Mouse (Mus musculus) lung, postnatal 0 days (tissue): ENCODE data around the gene D5Ertd579e. TPM values are rescaled to one million over a fixed set of nuclear protein-coding genes. Genes with fewer than 3 reads are reported as not detected.

Experiments used
- ATAC-seq: fragments of 200-750 bp; cut with Nextera tagmentation; 2 replicates; pipeline ENCODE4 v1.8.0; 2017; ENCODE audit warnings: moderate library complexity
- DNase-seq: peaks from one replicate; pipeline ENCODE4 v3.0.0-alpha.2; 2016; ENCODE audit warnings: low spot score
- H3K27ac ChIP-seq: fragments of 300-500 bp; sonication (generic); 2 replicates; pipeline ENCODE4 v1.5.1; 2014; ENCODE audit warnings: antibody characterized with exemption, mild to moderate bottlenecking, low read length, mixed read lengths
- H3K27me3 ChIP-seq: fragments of 300-500 bp; sonication (generic); replicated peaks from 2 replicates; pipeline ENCODE4 v1.6.1; 2014; ENCODE audit warnings: low read length, mixed read lengths; ENCODE audit not compliant: insufficient read depth
- H3K36me3 ChIP-seq: fragments of 300-500 bp; sonication (generic); 2 replicates; pipeline ENCODE4 v1.6.1; 2014; ENCODE audit warnings: low read length, mixed read lengths; ENCODE audit not compliant: insufficient read depth
- H3K4me1 ChIP-seq: fragments of 300-500 bp; sonication (generic); 2 replicates; pipeline ENCODE4 v1.6.1; 2014; ENCODE audit warnings: antibody characterized with exemption, low read depth, low read length, mixed read lengths; ENCODE audit not compliant: insufficient read depth
- H3K4me2 ChIP-seq: fragments of 300-500 bp; sonication (generic); replicated peaks from 2 replicates; pipeline ENCODE4 v1.6.1; 2014; ENCODE audit warnings: low read depth, mild to moderate bottlenecking, low read length, moderate library complexity, mixed read lengths
- H3K4me3 ChIP-seq: fragments of 300-500 bp; sonication (generic); 2 replicates; pipeline ENCODE4 v1.5.1; 2014; ENCODE audit warnings: low read depth, low read length
- H3K9ac ChIP-seq: fragments of 300-500 bp; sonication (generic); replicated peaks from 2 replicates; pipeline ENCODE4 v1.6.1; 2014; ENCODE audit warnings: low read depth, mild to moderate bottlenecking
- H3K9me3 ChIP-seq: fragments of 300-500 bp; sonication (generic); 2 replicates; pipeline ENCODE4 v1.6.1; 2016; ENCODE audit warnings: low read length, mixed read lengths
- CTCF ChIP-seq: IDR thresholded peaks from 2 replicates; pipeline ENCODE4 v1.5.1; 2016; ENCODE audit warnings: antibody characterized with exemption, mild to moderate bottlenecking
- EP300 ChIP-seq: IDR thresholded peaks from 2 replicates; pipeline ENCODE4 v1.6.1; 2016; ENCODE audit warnings: antibody characterized with exemption, mild to moderate bottlenecking, control low read depth
- WGBS: fragments of 180-500 bp; shearing (Covaris S2); extraction: QIAGEN DNeasy Blood & Tissue Kit; methylation state at CpG from one replicate; pipeline ENCODE4 v1.1.7; 2014; 5-methylcytosine and 5-hydroxymethylcytosine counted together
- polyA plus RNA-seq: library from polyadenylated mRNA; unstranded; fragments of >200 nt; fragmentation: Nextera tagmentation; extraction: Ambion mirVana; gene quantifications from 2 replicates; pipeline ENCODE4 v1.2.1, GENCODE M21; 2015

Gene D5Ertd579e
- polyA plus RNA-seq, 1 experiment from 2014 or later = 14.6 TPM

GRCm38 (mm10) chr5:36695005-36695404 lies 819 bp downstream of the D5Ertd579e start:
- DNase-seq (no peak), ATAC-seq (no peak)
- Histone ChIP-seq H3K27me3 (no peaks in the 10 kb centered on the region), H3K27ac (peak overlapping the region; percentile 90), H3K4me3 (peak overlapping the region; percentile 71), H3K36me3 (no peaks in the 10 kb centered on the region), H3K4me2 (peak overlapping the region; percentile 76), H3K4me1 (no peaks in the 10 kb centered on the region), H3K9ac (peak overlapping the region; percentile 64), H3K9me3 (no peaks in the 10 kb centered on the region)
- TF ChIP-seq CTCF = no peak
- TF ChIP-seq EP300 = no peak
- 4% methylated on average over 14 of the region's 14 CpGs for WGBS

GRCm38 (mm10) chr5:36693651-36694050 lies 2.2 kb downstream of the D5Ertd579e start:
- no peak for ATAC-seq
- Histone ChIP-seq H3K36me3 (no peaks in the 10 kb centered on the region), H3K27ac (no peak overlapping the region), H3K9ac (no peak overlapping the region), H3K27me3 (no peaks in the 10 kb centered on the region), H3K4me3 (no peak overlapping the region), H3K9me3 (no peaks in the 10 kb centered on the region), H3K4me1 (no peaks in the 10 kb centered on the region), H3K4me2 (no peak overlapping the region)
- TF ChIP-seq EP300 (no peak), CTCF (no peak)
- DNase-seq = no peak
- WGBS = 79% methylated on average over 2 of the region's 2 CpGs

- ATAC-seq (no peak), DNase-seq (peak; percentile 52)
- Histone ChIP-seq H3K9me3 (no peaks in the 10 kb centered on the region), H3K36me3 (no peaks in the 10 kb centered on the region), H3K4me1 (no peaks in the 10 kb centered on the region), H3K27me3 (no peaks in the 10 kb centered on the region), H3K4me2 (no peak overlapping the region), H3K27ac (no peak overlapping the region), H3K4me3 (no peak overlapping the region), H3K9ac (no peak overlapping the region)
- TF ChIP-seq EP300 (no peak), CTCF (no peak)
- WGBS = 39% methylated on average over 1 of the region's 1 CpGs
Measured at GRCm38 (mm10) chr5:36691423-36691822, 4.4 kb downstream of the D5Ertd579e start.

- WGBS = 62% methylated on average over 4 of the region's 4 CpGs
- no peak for TF ChIP-seq CTCF
- peak; percentile 86 for TF ChIP-seq EP300
Measured at GRCm38 (mm10) chr5:36685170-36685569, 10.7 kb downstream of the D5Ertd579e start.

GRCm38 (mm10) chr5:36683586-36683985 lies 12.2 kb downstream of the D5Ertd579e start:
- Histone ChIP-seq H3K27ac (no peak overlapping the region), H3K9ac (no peak overlapping the region), H3K9me3 (no peaks in the 10 kb centered on the region), H3K4me1 (peaks cover 8% of the 10 kb centered on the region; the same call in 1 of the 2 replicates), H3K4me2 (no peak overlapping the region), H3K27me3 (no peaks in the 10 kb centered on the region), H3K4me3 (no peak overlapping the region), H3K36me3 (no peaks in the 10 kb centered on the region)
- 89% methylated on average over 1 of the region's 1 CpGs for WGBS
- TF ChIP-seq CTCF (no peak), EP300 (no peak)
- ATAC-seq (no peak), DNase-seq (no peak)

More at GRCm38 (mm10) chr5:36685170-36685569, 10.7 kb downstream of the D5Ertd579e start:
- Histone ChIP-seq H3K4me3 (no peak overlapping the region), H3K27me3 (no peaks in the 10 kb centered on the region), H3K4me2 (no peak overlapping the region), H3K9ac (no peak overlapping the region), H3K4me1 (peaks cover 8% of the 10 kb centered on the region; the same call in 1 of the 2 replicates), H3K27ac (no peak overlapping the region), H3K36me3 (no peaks in the 10 kb centered on the region), H3K9me3 (no peaks in the 10 kb centered on the region)
- DNase-seq = peak; percentile 67
- peak; percentile 83 for ATAC-seq

GRCm38 (mm10) chr5:36681219-36681618 lies 14.6 kb downstream of the D5Ertd579e start:
- no peaks in the 10 kb centered on the region for H3K27me3 ChIP-seq
- no peak overlapping the region for H3K4me2 ChIP-seq
- TF ChIP-seq CTCF (no peak), EP300 (no peak)
- DNase-seq (no peak), ATAC-seq (no peak)
- no peak overlapping the region for H3K27ac ChIP-seq
- no peak overlapping the region for H3K4me3 ChIP-seq
- H3K9ac ChIP-seq = no peak overlapping the region
- peaks cover 8% of the 10 kb centered on the region; the same call in 1 of the 2 replicates for H3K4me1 ChIP-seq
- no peaks in the 10 kb centered on the region for H3K36me3 ChIP-seq
- no peaks in the 10 kb centered on the region for H3K9me3 ChIP-seq
